Mouse (Mus musculus) retina, postnatal 7 days (tissue): ENCODE data around the gene Fgfr2.

Source experiments
- DNase-seq: peaks from one replicate; pipeline ENCODE4 v3.0.0-alpha.2; 2012; ENCODE audit warnings: low read depth, low spot score

Gene Fgfr2

GRCm38 (mm10) chr7:130985193-130985592 lies 2138.0 kb downstream of the Fgfr2 start:
- no peak for DNase-seq

- DNase-seq: no peak
These were observed 2138.9 kb downstream of the Fgfr2 start for GRCm38 (mm10) chr7:130984294-130984693.

- no peak for DNase-seq
These were observed 2140.3 kb downstream of the Fgfr2 start for GRCm38 (mm10) chr7:130982881-130983280.

GRCm38 (mm10) chr7:130982371-130982770 lies 2140.8 kb downstream of the Fgfr2 start:
- DNase-seq: no peak

GRCm38 (mm10) chr7:130980130-130980529 lies 2143.0 kb downstream of the Fgfr2 start:
- DNase-seq: no peak

- DNase-seq: no peak
These were observed 2144.6 kb downstream of the Fgfr2 start for GRCm38 (mm10) chr7:130978545-130978944.

GRCm38 (mm10) chr7:130977794-130978521 lies 2145.2 kb downstream of the Fgfr2 start:
- peak; percentile 53 for DNase-seq

- peak; percentile 33 for DNase-seq
These were observed 2146.7 kb downstream of the Fgfr2 start for GRCm38 (mm10) chr7:130976305-130976935.

GRCm38 (mm10) chr7:130972767-130973166 lies 2150.4 kb downstream of the Fgfr2 start:
- no peak for DNase-seq

GRCm38 (mm10) chr7:130969507-130969906 lies 2153.6 kb downstream of the Fgfr2 start:
- DNase-seq: no peak

GRCm38 (mm10) chr7:130969076-130969475 lies 2154.1 kb downstream of the Fgfr2 start:
- no peak for DNase-seq

GRCm38 (mm10) chr7:130968537-130968936 lies 2154.6 kb downstream of the Fgfr2 start:
- DNase-seq: no peak

GRCm38 (mm10) chr7:130967901-130968300 lies 2155.2 kb downstream of the Fgfr2 start:
- DNase-seq: no peak

GRCm38 (mm10) chr7:130966876-130967275 lies 2156.3 kb downstream of the Fgfr2 start:
- no peak for DNase-seq

GRCm38 (mm10) chr7:130966451-130966850 lies 2156.7 kb downstream of the Fgfr2 start:
- no peak for DNase-seq

GRCm38 (mm10) chr7:130965909-130966365 lies 2157.2 kb downstream of the Fgfr2 start:
- no peak for DNase-seq

GRCm38 (mm10) chr7:130965396-130965795 lies 2157.8 kb downstream of the Fgfr2 start:
- no peak for DNase-seq

GRCm38 (mm10) chr7:130964686-130965085 lies 2158.5 kb downstream of the Fgfr2 start:
- no peak for DNase-seq

- no peak for DNase-seq
These were observed 2161.7 kb downstream of the Fgfr2 start for GRCm38 (mm10) chr7:130961429-130961828.

- no peak for DNase-seq
These were observed 2163.3 kb downstream of the Fgfr2 start for GRCm38 (mm10) chr7:130959868-130960267.

GRCm38 (mm10) chr7:130958551-130958950 lies 2164.6 kb downstream of the Fgfr2 start:
- no peak for DNase-seq

GRCm38 (mm10) chr7:130954177-130954601 lies 2169.0 kb downstream of the Fgfr2 start:
- no peak for DNase-seq

GRCm38 (mm10) chr7:130953376-130953775 lies 2169.8 kb downstream of the Fgfr2 start:
- DNase-seq: no peak
